8 mouse cellular contexts compared by ENCODE assay signal in the genomic region with DNA sequence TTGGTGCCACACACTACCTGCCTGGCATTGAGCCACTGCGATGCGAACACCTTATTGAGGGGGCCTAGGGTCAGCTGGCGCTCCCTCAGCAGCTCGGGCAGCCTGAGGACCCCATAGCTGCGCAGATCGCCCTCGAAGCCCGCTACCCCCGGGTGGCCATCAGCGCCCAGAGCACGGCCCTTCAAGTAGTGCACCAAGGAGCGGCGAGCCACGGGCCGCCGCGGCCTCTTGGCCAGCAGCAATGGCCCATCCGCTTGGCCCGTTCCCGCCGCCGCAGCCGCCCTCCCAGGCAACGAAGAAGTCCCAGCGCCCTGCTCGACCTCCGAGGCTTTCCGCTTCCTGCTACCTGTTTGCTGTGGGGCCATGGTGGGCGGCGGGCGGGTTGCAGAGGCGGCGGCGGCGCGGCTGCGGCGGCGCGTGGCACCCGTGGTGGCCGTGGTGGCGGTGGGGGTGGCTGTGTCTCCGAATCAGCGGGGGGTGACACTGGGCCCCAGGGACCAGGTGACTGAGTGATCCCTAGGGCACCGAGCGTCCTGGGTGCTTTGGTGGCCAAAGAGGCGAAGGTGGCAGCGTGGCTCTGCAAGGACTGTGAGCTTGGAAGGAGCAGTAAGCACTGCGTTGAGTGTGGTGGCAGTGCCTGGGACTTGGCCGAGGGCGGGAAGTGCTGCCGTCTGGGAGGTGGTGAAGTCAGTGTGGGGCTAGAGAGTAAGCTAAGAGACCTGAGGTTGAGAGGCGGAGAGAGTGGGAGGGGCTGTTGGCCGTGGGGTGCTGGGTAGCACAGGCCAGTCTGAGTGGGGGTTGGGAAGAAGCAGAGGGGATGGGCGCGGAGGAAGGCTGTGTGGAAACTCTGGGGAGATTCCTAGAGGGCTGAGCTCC. TPM values are rescaled to one million over a fixed set of nuclear protein-coding genes. Genes with fewer than 3 reads are reported as not detected.
DNase-seq lines count a peak whose midpoint lies in the region; ATAC-seq and TF ChIP-seq lines count a peak whose summit lies in the region.

Dcaf12l2 (minus strand) TSS at position 697 of the 876 bp plus-strand sequence.

- peak within 1 kb of the TSS; percentile 68 for H3K4me3 ChIP-seq in cortical plate, adult 2 months (ENCODE audit: insufficient read depth, low read length)
- peak within 1 kb of the TSS; percentile 50 to 67 for H3K4me3 ChIP-seq in heart, embryonic 14.5 days (ENCODE audit: control insufficient read depth in 1 of 2, insufficient read depth in 1 of 2, low read depth in 1 of 2, low read length in 2 of 2)
- peak within 1 kb of the TSS; percentile 53 for H3K4me3 ChIP-seq in midbrain, embryonic 13.5 days (replicated peaks)

- DNase-seq in left cerebral cortex, adult 18-20 months (ENCODE audit: low spot score in 2 of 2): peak; percentile 1 to 5
- DNase-seq in left cerebral cortex, adult 9 months (ENCODE audit: low spot score in 2 of 2): no peak
- DNase-seq in left cerebral cortex, postnatal 10 days (ENCODE audit: extremely low spot score in 1 of 2, low spot score in 2 of 2): peak; percentile 1 to 31
- DNase-seq in yolk sac, embryonic 10.5 days (ENCODE audit: low spot score): peak; percentile 25
- no peak for DNase-seq in T-cell, adult 2 months (ENCODE audit: low spot score)

- no peaks in the 10 kb centered on the region for H3K27me3 ChIP-seq in heart, embryonic 14.5 days (ENCODE audit: control insufficient read depth, insufficient read depth, low read length)
- no peaks in the 10 kb centered on the region for H3K27me3 ChIP-seq in midbrain, embryonic 13.5 days

- intact Hi-C loops in left cerebral cortex, postnatal 10 days (cut with DNase I): no loop called here

- TF ChIP-seq POLR2A in cortical plate, adult 2 months (IDR thresholded peaks at IDR 0.05; ENCODE audit: extremely low read depth, insufficient read depth, low read length): no peak

- peak within 1 kb of the TSS; percentile 70 for H3K4me2 ChIP-seq in heart, embryonic 14.5 days (ENCODE audit: low read length)
- peak within 1 kb of the TSS; percentile 69 for H3K4me2 ChIP-seq in midbrain, embryonic 13.5 days (replicated peaks)

- H3K4me1 ChIP-seq in cortical plate, adult 2 months (ENCODE audit: control insufficient read depth, insufficient read depth, low read length): no peaks in the 10 kb centered on the region
- no peaks in the 10 kb centered on the region for H3K4me1 ChIP-seq in heart, embryonic 14.5 days (ENCODE audit: control insufficient read depth in 2 of 2, insufficient read depth in 2 of 2, low read length in 2 of 2)
- no peaks in the 10 kb centered on the region for H3K4me1 ChIP-seq in midbrain, embryonic 13.5 days (replicated peaks)

- H3K36me3 ChIP-seq in heart, embryonic 14.5 days (ENCODE audit: control insufficient read depth, insufficient read depth, low read length): no peaks in the 10 kb centered on the region
- H3K36me3 ChIP-seq in midbrain, embryonic 13.5 days: no peaks in the 10 kb centered on the region

- H3K9me3 ChIP-seq in heart, embryonic 14.5 days (ENCODE audit: control insufficient read depth, low read length): no peaks in the 10 kb centered on the region
- no peaks in the 10 kb centered on the region for H3K9me3 ChIP-seq in midbrain, embryonic 13.5 days

- WGBS in heart, embryonic 14.5 days: 18% methylated on average over 54 of the region's 57 CpGs
- WGBS in midbrain, embryonic 13.5 days: 25% methylated on average over 54 of the region's 57 CpGs

- TF ChIP-seq CTCF in cortical plate, adult 2 months (IDR thresholded peaks at IDR 0.05; ENCODE audit: extremely low read depth, insufficient read depth, low read length): no peak

- H3K27ac ChIP-seq in cortical plate, adult 2 months (ENCODE audit: insufficient read depth, low read length): no peak within 1 kb of the TSS
- 0 out of 4 replicates have a peak within 1 kb of the TSS, but pooled peaks of 1 of the 2 experiments have one; percentile 3 for H3K27ac ChIP-seq in heart, embryonic 14.5 days (replicated peaks in 1 of 2; ENCODE audit: control insufficient read depth in 1 of 2, insufficient read depth in 1 of 2, low read depth in 2 of 2, low read length in 2 of 2)
- H3K27ac ChIP-seq in midbrain, embryonic 13.5 days: no peak within 1 kb of the TSS

- peak within 1 kb of the TSS; percentile 64 for H3K9ac ChIP-seq in heart, embryonic 14.5 days (ENCODE audit: low read length)
- H3K9ac ChIP-seq in midbrain, embryonic 13.5 days (replicated peaks): peak within 1 kb of the TSS; percentile 57

- ATAC-seq in heart, embryonic 14.5 days (ENCODE audit: insufficient number of reproducible peaks, insufficient read depth, low FRiP score, low read depth): peak; percentile 83
- ATAC-seq in midbrain, embryonic 13.5 days: peak; percentile 90

RNA-seq across cellular contexts. Expression of gene Dcaf12l2, which starts in this region (rescaled TPM):
- 1 to 10 TPM; 1.1 to 1.4 TPM for total RNA-seq in left cerebral cortex, adult 18-20 months (2021)
- polyA plus RNA-seq in cortical plate, adult 2 months (2012; rRNA removed): 0.59 and 0.79 TPM in 2 replicates
- polyA plus RNA-seq in heart, embryonic 14.5 days (2014; fragmentation: Nextera tagmentation; extraction: Ambion mirVana): 0.86 and 1.6 TPM in 2 replicates
- total RNA-seq in left cerebral cortex, postnatal 10 days (2021): 1 to 10 TPM; 3.4 to 3.7 TPM
- 1.1 and 1.2 TPM in 2 replicates for polyA plus RNA-seq in midbrain, embryonic 13.5 days (2015; fragmentation: Nextera tagmentation; extraction: Ambion mirVana)

Comparison
In these comparisons a context has a peak if more than half of its experiments do, and no peak if none do; other contexts are left out.
1. DNase-seq: peak in left cerebral cortex, adult 18-20 months (2 of 2), left cerebral cortex, postnatal 10 days (2 of 2) and yolk sac, embryonic 10.5 days (single experiment); none in left cerebral cortex, adult 9 months (0 of 2) and T-cell, adult 2 months (single experiment).
2. Peak in every context shown above with its lines, with median percentiles within 50 percentile points of each other: H3K4me3 ChIP-seq.